Mouse (Mus musculus) inflammation-experienced regulatory T-cells, adult 6 months (primary cell): ENCODE measurements around the gene Tln2. TPM values are rescaled to one million over a fixed set of nuclear protein-coding genes. Genes with fewer than 3 reads are reported as not detected.
"Not testable (repeated sequence)": the region's sequence is repeated elsewhere in the genome, so short reads cannot be mapped to it uniquely, and the experiment has no call there.

Source experiments
- ATAC-seq: one replicate; pipeline ENCODE4 v1.8.0; 2017
- polyA plus RNA-seq, 3 experiments: library from polyadenylated mRNA; unstranded; fragments of 100-300 nt; shearing (Covaris generic); gene quantifications; one replicate each; pipeline ENCODE4 v1.2.1; 2017

The Tln2 gene
- polyA plus RNA-seq, 3 experiments from 2014 or later: 0.11 to 0.20 (median 0.19) TPM

DNA sequence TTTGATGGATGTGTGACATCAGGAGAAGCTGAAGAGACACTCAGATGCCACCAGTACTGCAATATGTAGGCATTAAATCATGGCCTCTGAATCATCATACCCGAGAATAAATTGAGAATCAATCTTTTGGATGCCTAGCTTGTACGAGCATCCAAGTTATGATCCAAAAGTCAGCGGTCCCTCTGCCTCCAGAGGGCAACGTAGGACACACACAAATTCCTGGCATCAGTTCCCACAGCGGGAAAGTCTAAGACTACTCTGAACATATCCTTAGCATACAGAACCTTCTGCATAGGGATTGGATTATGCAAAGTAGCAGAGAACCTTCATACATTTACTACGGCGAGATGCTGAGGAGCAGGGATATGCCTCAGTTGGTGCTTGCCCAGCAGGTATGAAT is 210.5 kb downstream of the Tln2 start:
- ATAC-seq: no peak

DNA sequence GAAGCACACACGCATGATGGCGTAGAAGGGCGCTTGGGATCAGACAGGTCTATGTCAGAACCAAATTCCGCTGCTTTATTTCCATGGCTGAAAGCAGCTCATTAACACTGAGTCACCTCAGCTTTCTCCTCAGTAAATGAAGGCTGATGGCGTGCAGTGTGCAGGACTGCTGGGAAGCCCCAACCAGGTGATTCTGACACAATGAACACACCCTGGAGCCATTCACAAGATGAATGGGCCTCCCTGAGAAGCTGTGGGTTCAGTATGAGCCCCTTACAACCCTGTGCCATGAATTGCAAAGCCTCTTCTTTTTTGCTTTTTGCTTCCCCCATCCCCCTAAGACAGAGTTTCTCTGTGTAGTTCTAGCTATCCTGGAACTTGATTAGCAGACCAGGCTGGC is 212.3 kb downstream of the Tln2 start:
- no peak for ATAC-seq

DNA sequence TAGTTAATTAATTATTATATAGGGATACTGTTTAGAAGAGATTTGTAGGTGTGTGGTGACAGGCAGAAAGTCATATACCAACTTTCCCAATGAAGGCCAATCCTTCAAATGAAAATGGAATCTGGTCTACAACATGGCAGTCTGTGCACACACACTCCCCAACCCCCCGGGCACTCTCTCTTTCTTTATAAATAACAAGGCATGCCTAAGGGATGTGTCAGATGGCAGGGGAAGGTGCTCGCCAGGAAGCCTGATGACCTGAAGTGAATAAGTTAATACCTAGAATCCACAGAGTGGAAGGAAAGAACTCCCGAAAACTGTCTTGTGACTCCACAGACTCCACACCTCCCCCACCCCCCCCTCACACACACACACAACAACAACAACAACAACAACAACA is 228.2 kb downstream of the Tln2 start:
- ATAC-seq: no peak

DNA sequence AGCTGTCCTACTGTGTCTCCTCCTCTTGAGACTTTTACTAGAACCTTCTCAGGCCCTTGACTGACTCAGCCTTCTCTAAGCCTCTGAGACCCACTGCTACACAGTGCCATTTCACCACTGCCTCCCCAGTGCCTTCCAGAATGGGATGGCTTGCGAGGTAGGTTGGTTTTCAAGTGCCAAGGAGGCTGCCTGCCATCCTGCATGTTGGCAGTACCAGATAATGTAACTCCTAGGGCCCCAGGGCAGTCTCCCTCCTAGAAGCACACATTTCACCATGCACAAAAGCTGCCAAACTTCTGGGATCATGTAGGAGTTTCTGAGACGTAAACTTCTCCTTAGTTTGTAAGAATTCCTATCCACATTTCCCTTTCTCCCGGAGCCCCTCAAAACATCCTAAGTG is 231.1 kb downstream of the Tln2 start:
- no peak for ATAC-seq

GRCm38 (mm10) chr9:67321886-67322285 is 237.6 kb downstream of the Tln2 start:
- ATAC-seq: no peak

DNA sequence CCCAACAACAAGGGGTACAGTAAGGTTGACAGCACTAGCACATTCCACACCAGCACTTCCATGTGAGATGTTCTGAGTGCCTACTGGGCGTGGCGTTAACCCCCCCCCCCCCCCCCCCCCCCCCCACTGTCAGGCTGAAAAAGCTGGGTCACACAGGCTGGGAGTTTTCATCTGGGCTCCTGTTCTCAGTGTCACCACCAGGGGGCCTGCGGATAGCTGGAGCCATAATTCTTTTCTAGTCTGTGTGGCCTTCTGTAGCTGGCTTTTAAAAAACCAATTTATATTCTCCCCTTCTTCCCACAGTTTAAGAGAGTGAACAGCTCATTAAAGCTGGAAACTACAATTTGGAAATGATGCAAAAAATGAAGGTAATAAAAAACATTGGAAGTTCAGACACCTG is 244.1 kb downstream of the Tln2 start:
- ATAC-seq: no peak

DNA sequence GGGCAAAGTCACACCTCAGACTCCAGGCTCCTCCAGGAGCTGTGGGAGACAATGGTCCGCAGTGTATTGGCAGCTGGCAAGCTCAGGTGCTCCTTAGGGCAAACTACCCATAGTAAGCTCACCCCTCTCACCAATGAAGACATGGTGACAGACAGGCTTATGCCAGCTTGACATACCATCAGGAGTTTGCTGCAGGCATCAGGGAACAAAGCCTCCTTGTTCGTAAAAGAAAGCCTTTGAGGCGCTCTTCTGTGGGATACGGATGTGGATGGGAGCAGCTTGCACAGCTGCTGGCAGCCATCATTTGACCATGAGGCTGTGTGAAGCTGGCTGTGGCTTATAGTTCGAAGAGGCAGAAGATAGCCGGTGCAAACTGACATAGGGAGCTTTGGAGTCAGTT is 254.5 kb downstream of the Tln2 start:
- no peak for ATAC-seq

DNA sequence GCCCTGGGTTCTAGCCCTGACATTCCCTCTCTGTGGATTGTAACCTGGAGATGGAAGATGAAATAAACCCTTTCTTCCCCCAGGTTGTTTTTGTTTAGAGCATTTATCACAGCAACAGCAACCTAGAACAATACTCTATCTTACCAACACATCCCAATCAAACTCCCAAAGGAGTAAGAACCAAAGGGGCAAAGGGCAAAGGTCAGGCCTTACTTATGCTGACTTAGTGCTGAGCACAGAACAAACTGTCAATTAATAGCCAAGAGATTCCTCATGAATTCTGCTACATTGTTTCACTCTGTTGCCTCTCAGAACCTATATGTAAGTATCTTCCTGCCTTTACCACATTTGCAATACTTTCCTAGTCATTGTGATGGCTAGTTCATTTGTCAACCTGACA is 255.5 kb downstream of the Tln2 start:
- no peak for ATAC-seq

- ATAC-seq: no peak
Observed at GRCm38 (mm10) chr9:67303038-67303437, 256.5 kb downstream of the Tln2 start.

GRCm38 (mm10) chr9:67302386-67302989 is 257.0 kb downstream of the Tln2 start:
- no peak for ATAC-seq

DNA sequence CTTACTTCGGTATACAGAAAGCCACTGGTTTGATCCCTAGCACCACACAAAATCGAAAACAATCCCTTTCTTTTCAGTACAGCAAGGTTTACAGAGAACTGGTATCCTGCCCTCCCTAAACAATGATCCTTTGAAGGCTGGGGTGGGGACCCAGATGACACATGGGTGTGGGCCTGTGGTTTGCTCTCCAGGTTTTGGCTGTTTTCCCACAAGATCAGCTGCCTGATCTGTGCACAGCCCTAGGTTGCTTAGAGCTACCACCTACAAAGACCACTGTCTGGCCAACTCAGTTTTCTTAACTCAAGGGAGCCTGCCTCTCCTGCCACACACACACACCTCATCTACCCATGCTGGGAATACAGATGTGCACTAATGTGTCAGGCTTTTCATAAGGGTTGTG is 257.9 kb downstream of the Tln2 start:
- no peak for ATAC-seq

GRCm38 (mm10) chr9:67300769-67301168 is 258.7 kb downstream of the Tln2 start:
- ATAC-seq: no peak

GRCm38 (mm10) chr9:67300346-67300745 is 259.2 kb downstream of the Tln2 start:
- ATAC-seq: no peak

DNA sequence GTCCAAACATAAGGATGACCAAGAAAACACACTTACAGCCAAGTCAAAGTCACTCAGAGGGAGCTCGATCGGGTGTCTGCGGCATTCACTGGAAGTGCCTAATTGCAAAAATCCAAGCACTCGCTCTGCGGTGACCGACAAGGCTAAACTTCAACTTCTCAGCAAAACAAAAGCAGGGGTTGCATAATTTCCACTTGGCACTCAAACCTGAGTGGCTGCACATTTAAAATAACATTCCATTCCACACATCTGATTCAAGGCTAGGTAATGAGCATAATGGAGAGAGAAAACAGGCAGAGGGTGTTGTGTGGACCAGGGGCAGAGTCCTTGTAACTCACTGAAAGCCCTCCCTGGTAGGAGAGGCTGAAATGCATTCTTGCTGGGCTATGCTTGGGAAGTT is 260.3 kb downstream of the Tln2 start:
- ATAC-seq: no peak

GRCm38 (mm10) chr9:67297236-67297889 is 262.1 kb downstream of the Tln2 start:
- ATAC-seq: no peak

DNA sequence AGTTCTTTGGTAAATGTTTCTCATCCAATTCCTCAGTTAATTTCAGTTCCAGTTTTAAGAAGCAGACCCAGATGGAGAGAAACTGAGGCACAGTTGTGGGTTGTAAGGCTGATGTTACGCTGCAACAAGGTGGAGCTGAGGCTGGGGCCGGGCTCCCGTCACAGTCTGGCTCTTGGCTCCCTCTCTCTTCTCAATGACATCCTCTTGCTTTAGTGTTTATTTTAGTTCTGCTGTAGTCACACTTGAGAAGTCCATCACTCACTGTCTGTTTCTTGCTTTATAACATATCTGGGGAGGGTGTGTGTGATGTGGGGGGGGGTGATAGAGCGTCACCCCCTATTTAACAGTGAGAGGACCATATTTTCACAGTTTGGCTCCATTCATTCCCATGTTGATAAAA is 272.0 kb downstream of the Tln2 start:
- ATAC-seq: no peak

- no peak for ATAC-seq
Observed at GRCm38 (mm10) chr9:67286801-67287200, 272.7 kb downstream of the Tln2 start.

DNA sequence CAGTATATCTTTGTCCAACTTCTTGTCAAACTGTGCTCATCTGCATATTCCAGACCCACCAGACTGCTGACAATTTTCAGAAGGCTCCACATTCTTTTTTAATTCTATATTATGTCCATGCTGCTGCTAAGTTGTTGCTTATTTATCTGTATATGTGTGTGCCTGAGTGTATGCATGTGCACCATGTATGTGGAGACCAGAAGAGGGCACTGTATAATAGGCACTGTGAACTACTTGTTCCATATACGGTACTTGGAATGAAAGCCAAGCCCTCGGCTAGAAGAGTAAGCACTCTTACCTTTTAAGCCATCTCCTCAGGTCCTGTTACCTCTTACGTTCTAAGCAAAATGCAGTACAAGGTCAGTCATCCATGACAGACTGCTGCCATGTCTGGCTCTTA is 274.0 kb downstream of the Tln2 start:
- no peak for ATAC-seq

GRCm38 (mm10) chr9:67281812-67282211 is 277.7 kb downstream of the Tln2 start:
- ATAC-seq: no peak

GRCm38 (mm10) chr9:67280311-67280710 is 279.2 kb downstream of the Tln2 start:
- not testable (repeated sequence) for ATAC-seq

- ATAC-seq: no peak
Observed at GRCm38 (mm10) chr9:67276446-67276845, 283.1 kb downstream of the Tln2 start.

DNA sequence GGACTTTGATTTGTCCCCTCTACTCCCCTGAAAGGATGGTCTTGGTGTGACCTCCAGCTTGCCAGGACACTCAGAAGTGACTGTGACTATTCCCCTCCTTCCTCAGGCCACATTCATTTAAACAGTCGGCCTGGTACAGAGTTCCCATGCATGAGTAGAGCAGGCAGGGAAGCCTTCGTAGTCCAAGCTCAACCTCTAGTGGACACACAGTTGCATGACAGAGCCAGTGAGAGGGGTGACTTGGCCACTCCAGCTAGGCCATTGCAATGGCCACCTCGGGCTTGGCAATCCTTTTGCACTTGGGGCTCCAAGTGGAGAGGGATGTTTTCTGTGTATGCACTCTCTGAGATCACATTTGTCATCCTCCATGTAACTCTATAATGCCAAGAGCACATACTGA is 285.2 kb downstream of the Tln2 start:
- no peak for ATAC-seq

DNA sequence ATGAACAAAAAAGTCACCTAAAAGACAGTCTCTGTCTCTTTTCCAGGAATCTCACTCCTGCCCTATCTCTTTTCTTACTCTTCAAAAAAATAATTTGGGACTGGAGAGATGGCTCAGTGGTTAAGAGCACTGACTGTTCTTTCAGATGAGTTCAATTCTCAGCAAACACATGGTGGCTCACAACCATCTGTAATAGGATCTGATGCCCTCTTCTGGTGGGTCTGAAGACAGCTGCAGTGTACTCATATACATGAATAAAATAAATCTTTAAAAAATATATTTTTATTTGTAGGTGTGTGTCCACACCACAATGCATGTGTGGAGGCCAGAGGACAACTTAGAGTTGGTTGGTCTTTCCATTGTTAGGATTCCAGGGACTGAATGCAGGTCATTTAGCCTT is 286.1 kb downstream of the Tln2 start:
- no peak for ATAC-seq

DNA sequence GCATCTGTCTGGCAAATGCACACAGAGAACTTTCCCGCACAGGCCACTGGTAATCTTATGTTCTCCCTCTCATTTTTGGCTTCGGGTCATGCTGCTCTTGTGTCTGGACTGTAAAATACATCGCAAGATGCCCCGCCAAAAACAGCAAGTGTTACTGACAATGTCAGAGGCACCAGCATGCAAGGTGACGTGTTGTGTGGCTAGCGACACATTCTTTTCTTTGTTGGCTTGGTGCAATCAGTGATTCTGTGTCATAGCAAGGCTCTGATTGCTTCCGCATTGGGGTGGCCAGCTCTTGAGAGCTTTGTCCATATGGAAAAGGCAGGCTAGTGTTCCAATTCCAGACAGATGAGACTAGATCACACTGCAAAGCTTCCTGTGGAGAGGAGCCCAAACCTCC is 288.8 kb downstream of the Tln2 start:
- no peak for ATAC-seq

- ATAC-seq: no peak
Observed at GRCm38 (mm10) chr9:67270061-67270595, 289.4 kb downstream of the Tln2 start.
